Mouse (Mus musculus): ENCODE measurements around the gene Fam92b. TPM values are rescaled to one million over a fixed set of nuclear protein-coding genes. Genes with fewer than 3 reads are reported as not detected.

The Fam92b gene
- polyA plus RNA-seq, 1 experiment, result 1.2 TPM

DNA sequence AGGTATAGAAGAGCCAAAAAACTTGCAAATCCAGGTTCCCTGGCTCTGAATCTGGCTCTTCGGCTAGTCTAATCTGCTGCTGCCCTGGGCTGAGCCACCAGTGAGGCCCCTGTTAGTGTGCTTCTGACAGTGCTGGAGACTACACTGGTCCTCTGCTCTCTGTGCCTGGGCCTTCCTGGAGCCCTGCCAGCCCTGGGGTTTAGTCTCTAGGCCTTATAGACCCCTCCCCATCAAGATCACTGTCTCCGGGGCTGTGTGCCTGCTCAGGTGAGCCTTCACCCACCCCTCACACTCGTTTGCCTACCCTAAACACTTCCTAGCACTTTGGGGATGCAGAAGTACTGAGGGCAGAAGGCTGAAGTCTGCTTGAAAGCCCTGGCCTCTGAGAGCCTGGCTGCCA, 57.8 kb downstream of the Fam92b start:
- DNase-seq (ENCODE audit: extremely low spot score in 1 of 2, low spot score in 1 of 2), result no peak

DNA sequence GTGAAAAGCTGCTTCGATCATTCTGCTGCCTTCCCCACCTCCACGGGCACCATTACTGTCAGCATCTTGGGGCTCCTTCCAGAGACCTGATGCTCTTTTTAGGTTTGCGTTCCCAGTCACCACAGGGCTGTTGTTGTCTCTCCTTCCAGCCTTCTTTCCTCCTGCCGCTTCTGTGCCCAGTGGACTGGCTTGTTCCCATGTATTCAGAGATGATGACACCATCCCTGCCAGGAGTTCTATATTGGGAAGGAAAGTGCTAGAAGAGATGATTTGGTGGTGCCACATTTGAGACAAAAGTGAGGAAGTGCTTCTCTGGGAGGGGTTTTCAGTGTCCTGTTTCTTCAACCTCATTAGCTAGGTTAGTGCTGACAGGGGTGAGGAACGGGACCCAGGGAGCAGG, 58.4 kb downstream of the Fam92b start:
- DNase-seq (ENCODE audit: extremely low spot score in 1 of 2, low spot score in 1 of 2), result peak; percentile 44 to 63

DNA sequence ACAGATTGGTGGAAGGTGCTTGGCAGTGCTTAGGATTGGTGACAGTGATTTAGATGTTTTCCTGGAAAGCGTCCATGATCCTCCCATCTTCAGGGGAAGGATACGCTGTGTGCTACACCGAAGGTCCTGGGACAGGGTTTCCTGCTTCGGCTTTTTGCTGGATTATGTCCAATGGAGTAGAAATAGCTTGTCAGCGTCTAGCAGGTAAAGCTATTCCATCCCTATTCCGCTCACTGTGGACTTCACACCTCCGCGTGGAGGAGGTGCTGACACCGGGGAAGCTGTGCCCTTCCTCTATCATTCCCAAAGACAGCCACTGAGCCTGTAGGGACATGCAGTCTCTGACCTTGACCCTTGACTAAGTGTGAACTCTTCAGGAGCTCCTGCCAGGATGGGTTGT, 59.1 kb downstream of the Fam92b start:
- no peak for DNase-seq (ENCODE audit: extremely low spot score in 1 of 2, low spot score in 1 of 2)

- DNase-seq (ENCODE audit: extremely low spot score in 1 of 2, low spot score in 1 of 2), result no peak
Observed at GRCm38 (mm10) chr8:120116600-120116999, 60.7 kb downstream of the Fam92b start.

Other genes with a start within 250 kb of the Fam92b start
- 3.4 and 4.0 TPM in 2 replicates for gene Crispld2, start 185.0 kb downstream of the Fam92b start, polyA plus RNA-seq (2012; rRNA removed)
- gene Zdhhc7, start 76.0 kb downstream of the Fam92b start, polyA plus RNA-seq (2012; rRNA removed), result 33.5 and 36.6 TPM in 2 replicates
- 202 and 212 TPM in 2 replicates for gene 6430548M08Rik, start 63.3 kb downstream of the Fam92b start, polyA plus RNA-seq (2012; rRNA removed)
- gene Gse1, start 51.0 kb upstream of the Fam92b start, polyA plus RNA-seq (2012; rRNA removed), result 56.7 and 57.1 TPM in 2 replicates